Mouse (Mus musculus) liver, postnatal 0 days (tissue): ENCODE results near the gene Zfp217.

Source experiments
- CTCF ChIP-seq: sonication (generic); IDR thresholded peaks from 2 replicates; pipeline ENCODE4 v1.5.1; 2016; ENCODE audit warnings: antibody characterized with exemption, low read depth
- EP300 ChIP-seq: IDR thresholded peaks from 2 replicates; pipeline ENCODE4 v1.6.1; 2016; ENCODE audit warnings: antibody characterized with exemption, low read depth, mild to moderate bottlenecking

- TF ChIP-seq CTCF, result no peak
- no peak for TF ChIP-seq EP300
Measured at GRCm38 (mm10) chr2:170177323-170177722, 29.4 kb upstream of the Zfp217 start.
